Mouse (Mus musculus) embryonic facial prominence, embryonic 11.5 days (tissue): ENCODE measurements around the gene Fam213a. TPM values are rescaled to one million over a fixed set of nuclear protein-coding genes. Genes with fewer than 3 reads are reported as not detected.

Experiments used
- ATAC-seq: fragments of 200-750 bp; cut with Nextera tagmentation; replicated peaks from 2 replicates; pipeline ENCODE4 v1.8.0; 2017; ENCODE audit warnings: low read depth; ENCODE audit not compliant: insufficient number of reproducible peaks, low FRiP score, low TSS enrichment
- DNase-seq: peaks from one replicate; pipeline ENCODE4 v3.0.0-alpha.2; 2015; ENCODE audit warnings: low spot score
- H3K27ac ChIP-seq: fragments of 300-500 bp; sonication (generic); replicated peaks from 2 replicates; pipeline ENCODE4 v1.5.1; 2014; ENCODE audit warnings: mild to moderate bottlenecking, low read depth, low read length, control low read depth
- H3K27me3 ChIP-seq: fragments of 300-500 bp; sonication (generic); 2 replicates; pipeline ENCODE4 v1.6.1; 2014; ENCODE audit warnings: mild to moderate bottlenecking, low read length, moderate library complexity, mixed read lengths; ENCODE audit not compliant: control insufficient read depth, insufficient read depth
- H3K36me3 ChIP-seq: fragments of 300-500 bp; sonication (generic); replicated peaks from 2 replicates; pipeline ENCODE4 v1.6.1; 2014; ENCODE audit warnings: low read depth, mild to moderate bottlenecking, low read length, moderate library complexity, mixed read lengths; ENCODE audit not compliant: control insufficient read depth, insufficient read depth
- H3K4me1 ChIP-seq: fragments of 300-500 bp; sonication (generic); 2 replicates; pipeline ENCODE4 v1.6.1; 2014; ENCODE audit warnings: low read length, mixed read lengths; ENCODE audit not compliant: control insufficient read depth, insufficient read depth
- H3K4me2 ChIP-seq: fragments of 300-500 bp; sonication (generic); 2 replicates; pipeline ENCODE4 v1.6.1; 2014; ENCODE audit warnings: low read depth, mild to moderate bottlenecking, control low read depth, low read length, moderate library complexity
- H3K4me3 ChIP-seq: fragments of 300-500 bp; sonication (generic); 2 replicates; pipeline ENCODE4 v1.5.1; 2014; ENCODE audit warnings: low read depth, low read length, control low read depth
- H3K9ac ChIP-seq: fragments of 300-500 bp; sonication (generic); replicated peaks from 2 replicates; pipeline ENCODE4 v1.6.1; 2014; ENCODE audit warnings: mild to moderate bottlenecking, control low read depth, low read length
- H3K9me3 ChIP-seq: fragments of 300-500 bp; sonication (generic); replicated peaks from 2 replicates; pipeline ENCODE4 v1.6.1; 2016; ENCODE audit warnings: mild to moderate bottlenecking, low read length, inconsistent platforms, mixed read lengths; ENCODE audit not compliant: control insufficient read depth
- WGBS: fragments of 180-500 bp; shearing (Covaris S2); extraction: QIAGEN DNeasy Blood & Tissue Kit; methylation state at CpG from one replicate; pipeline ENCODE4 v1.1.7; 2014; 5-methylcytosine and 5-hydroxymethylcytosine counted together
- polyA plus RNA-seq: library from polyadenylated mRNA; unstranded; fragments of >200 nt; fragmentation: Nextera tagmentation; extraction: Ambion mirVana; gene quantifications from 2 replicates; pipeline ENCODE4 v1.2.1, GENCODE M21; 2014

Fam213a gene
- polyA plus RNA-seq, 1 experiment from 2014 or later, result 33.1 TPM

DNA sequence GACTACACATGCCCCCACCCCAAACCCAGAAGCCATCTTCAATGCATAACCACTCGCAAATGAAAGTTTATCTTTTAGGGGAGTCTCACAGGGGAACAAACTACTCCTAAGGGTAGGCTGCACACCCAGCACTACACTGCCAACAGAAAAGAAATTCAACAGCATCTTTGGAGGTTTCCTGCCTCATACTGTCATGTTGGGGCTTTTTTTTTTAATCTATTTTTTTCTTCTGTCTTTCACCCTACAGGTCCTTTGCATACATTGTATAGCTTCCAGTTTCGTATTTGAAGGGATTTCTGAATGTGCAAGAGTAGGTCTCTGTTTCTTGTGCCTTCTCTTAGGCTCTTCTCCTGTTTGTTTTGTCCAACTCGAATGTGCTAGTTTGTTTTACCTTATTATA is 61.3 kb downstream of the Fam213a start:
- no peak overlapping the region for H3K4me2 ChIP-seq
- no peaks in the 10 kb centered on the region for H3K27me3 ChIP-seq
- H3K27ac ChIP-seq, result no peak overlapping the region
- 60% methylated on average over 3 of the region's 3 CpGs for WGBS
- no peaks in the 10 kb centered on the region for H3K9me3 ChIP-seq
- peaks cover 11% of the 10 kb centered on the region; the same call in 1 of the 2 replicates for H3K4me1 ChIP-seq
- DNase-seq (no peak), ATAC-seq (no peak)
- no peak overlapping the region for H3K4me3 ChIP-seq
- no peak overlapping the region for H3K9ac ChIP-seq
- H3K36me3 ChIP-seq, result no peaks in the 10 kb centered on the region

DNA sequence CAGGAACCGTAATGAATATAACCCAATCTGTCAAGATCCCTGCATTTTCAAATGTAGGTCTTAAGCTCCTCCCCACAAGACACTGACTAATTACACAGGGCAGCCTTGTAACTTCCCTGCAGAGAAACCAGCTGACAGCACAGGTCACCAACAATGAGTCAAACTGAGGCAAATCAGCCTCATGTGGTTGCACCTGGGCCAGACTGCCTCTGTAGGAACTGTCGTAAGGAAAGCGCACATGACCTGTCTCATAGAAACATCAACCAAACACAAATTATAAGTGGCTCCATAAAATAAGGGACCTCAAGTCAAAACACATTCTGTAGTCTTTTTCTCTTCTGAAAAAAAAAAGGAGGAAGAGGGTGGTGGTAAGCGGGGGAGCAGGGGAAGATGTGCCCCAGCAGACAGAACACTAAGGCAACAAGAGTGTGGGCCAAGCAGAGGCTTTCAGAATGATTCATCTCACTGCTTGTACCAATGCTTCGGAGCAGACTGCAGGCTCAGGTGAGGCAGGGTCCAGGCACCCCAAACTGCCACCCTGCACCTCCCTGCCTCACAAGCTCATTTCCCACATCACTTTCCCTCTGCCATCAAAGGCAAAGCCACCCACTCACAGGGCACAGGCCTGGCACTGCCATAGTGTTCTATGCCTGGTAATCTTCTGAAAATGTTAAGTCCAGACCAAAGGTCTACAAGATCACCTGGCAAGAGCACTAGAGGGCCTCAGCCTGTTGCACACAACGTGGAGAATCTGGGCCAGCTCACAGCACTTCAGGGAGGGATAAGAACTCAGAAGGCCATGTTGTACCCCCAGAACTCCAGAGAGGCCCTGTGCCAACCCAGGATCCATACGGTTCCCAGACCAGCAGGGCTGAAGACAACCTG is 63.6 kb downstream of the Fam213a start:
- Histone ChIP-seq H3K9ac (no peak overlapping the region), H3K27me3 (no peaks in the 10 kb centered on the region), H3K27ac (no peak overlapping the region), H3K4me1 (no peaks in the 10 kb centered on the region), H3K4me3 (no peak overlapping the region), H3K9me3 (no peaks in the 10 kb centered on the region), H3K36me3 (no peaks in the 10 kb centered on the region), H3K4me2 (no peak overlapping the region)
- ATAC-seq, result no peak
- no peak for DNase-seq
- 77% methylated on average over 7 of the region's 7 CpGs for WGBS

DNA sequence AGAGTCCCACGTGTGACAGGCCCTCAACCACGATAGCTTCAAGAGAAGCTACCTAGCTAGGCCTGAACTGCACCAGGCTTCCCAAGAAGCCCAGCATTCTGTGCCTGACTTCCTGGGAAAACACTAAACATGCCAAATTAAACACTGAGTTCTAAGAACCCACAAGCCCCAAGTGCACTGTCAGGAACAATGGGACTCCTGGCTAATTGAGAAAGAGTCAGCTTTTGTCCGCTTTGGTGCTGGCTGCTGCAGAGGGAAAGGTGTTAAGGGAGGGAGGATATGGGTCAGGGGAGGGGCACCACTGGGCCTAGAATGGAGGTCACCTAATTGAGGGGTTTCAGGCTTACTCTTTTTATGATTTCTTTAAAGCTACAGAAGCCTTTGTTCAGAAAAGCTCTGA is 64.5 kb downstream of the Fam213a start:
- Histone ChIP-seq H3K36me3 (no peaks in the 10 kb centered on the region; the same call in 1 of the 2 replicates), H3K9ac (no peak overlapping the region), H3K27me3 (no peaks in the 10 kb centered on the region), H3K27ac (no peak overlapping the region), H3K4me1 (no peaks in the 10 kb centered on the region), H3K4me3 (no peak overlapping the region), H3K4me2 (no peak overlapping the region), H3K9me3 (no peaks in the 10 kb centered on the region)
- no peak for DNase-seq
- WGBS, result 60% methylated on average over 3 of the region's 3 CpGs
- no peak for ATAC-seq

DNA sequence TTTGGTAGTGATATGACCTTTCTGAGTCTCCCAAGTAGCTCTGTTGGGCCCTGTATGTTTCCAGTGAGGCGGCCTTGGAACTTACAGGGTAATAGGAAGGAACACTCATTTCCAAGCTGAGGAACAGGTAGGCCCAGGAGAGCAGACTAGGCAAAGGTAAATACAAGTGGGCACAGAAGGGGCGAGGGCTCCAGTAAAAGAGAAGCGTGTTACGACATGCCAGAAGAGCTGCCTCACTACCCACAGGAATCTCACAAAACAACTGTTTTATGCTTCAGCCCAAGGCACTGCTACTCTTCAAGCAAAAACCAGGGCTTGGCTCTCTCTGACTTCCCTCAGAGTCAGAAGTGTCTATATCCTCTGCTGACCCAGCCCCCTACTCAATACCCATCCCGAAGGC is 65.1 kb downstream of the Fam213a start:
- Histone ChIP-seq H3K9ac (no peak overlapping the region), H3K27me3 (no peaks in the 10 kb centered on the region), H3K27ac (peak overlapping the region; percentile 38; the same call in 1 of the 2 replicates), H3K4me3 (no peak overlapping the region), H3K4me1 (no peaks in the 10 kb centered on the region), H3K4me2 (no peak overlapping the region), H3K9me3 (no peaks in the 10 kb centered on the region), H3K36me3 (no peaks in the 10 kb centered on the region; the same call in 1 of the 2 replicates)
- DNase-seq, result no peak
- 86% methylated on average over 5 of the region's 5 CpGs for WGBS
- ATAC-seq, result no peak

DNA sequence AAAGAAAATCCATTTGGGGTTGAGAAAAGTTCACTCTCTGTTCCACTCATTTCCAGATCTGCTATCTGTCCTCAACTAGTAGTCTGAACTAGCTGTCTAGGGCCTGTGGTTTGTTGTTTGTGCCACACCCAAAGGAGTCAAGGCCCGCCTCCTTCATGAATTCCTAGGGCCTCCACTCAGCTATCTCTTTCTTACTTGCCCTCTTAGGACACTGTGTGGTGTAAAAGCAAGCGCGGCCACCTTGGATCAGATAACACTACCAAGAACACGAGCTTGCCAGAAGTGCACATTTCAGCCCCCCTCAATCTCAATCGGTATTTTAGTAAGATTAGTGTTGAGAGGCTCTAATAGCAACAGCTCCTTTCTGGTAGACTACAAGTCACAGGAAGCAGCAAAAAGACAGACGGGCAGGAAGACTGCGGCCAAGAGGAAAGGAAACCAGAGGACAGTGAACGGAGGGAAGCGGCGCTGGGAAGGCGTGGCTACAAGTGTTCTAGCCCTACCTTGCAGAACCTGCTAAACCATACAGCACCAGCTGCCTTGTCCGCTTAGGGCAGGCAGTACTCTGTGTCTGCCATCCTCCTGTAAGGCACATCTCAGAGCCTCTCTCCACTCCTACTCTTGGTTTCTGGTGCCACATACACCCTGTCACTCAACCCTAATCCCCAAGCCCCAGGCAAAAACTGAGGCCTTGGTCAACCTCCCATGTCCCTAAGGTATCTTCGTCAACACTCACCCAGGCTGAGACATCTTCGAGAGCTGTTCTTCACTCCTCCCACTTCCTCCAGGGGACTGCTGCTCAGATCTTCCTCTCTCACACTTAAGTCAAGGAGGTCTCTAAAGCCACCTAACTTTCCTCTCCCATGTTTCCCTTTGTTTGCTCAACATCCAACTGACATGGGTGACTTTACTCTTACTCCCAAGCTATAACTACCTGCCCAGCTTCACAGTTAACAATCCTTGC is 65.9 kb downstream of the Fam213a start:
- Histone ChIP-seq H3K9me3 (no peaks in the 10 kb centered on the region), H3K27me3 (no peaks in the 10 kb centered on the region), H3K4me1 (no peaks in the 10 kb centered on the region), H3K27ac (0 out of 2 replicates have a peak overlapping the region, but pooled peaks have one; percentile 38), H3K4me2 (no peak overlapping the region), H3K4me3 (no peak overlapping the region), H3K36me3 (no peaks in the 10 kb centered on the region; the same call in 1 of the 2 replicates), H3K9ac (no peak overlapping the region)
- WGBS, result 82% methylated on average over 14 of the region's 14 CpGs
- no peak for DNase-seq
- ATAC-seq, result peak; percentile 57; the same call in 1 of the 2 replicates

DNA sequence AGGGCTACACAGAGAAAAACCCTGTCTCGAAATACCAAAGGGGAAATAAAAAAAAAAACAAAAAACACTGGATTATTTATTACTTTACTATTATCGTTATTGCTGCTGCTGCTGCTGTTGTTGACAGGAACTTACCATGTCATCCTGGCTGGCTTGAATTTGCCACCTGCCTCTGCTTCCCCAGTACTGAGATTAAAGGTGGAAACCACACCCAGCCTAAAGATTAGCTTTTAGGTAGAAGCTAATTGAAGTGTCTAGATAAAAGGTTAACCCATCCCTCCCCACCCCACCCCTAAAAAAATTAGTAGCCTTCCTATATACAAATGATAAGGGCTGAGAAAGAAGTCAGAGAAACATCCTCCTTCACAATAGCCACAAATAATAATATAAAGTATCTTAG is 69.8 kb downstream of the Fam213a start:
- H3K4me3 ChIP-seq, result no peak overlapping the region
- H3K4me2 ChIP-seq, result no peak overlapping the region
- no peaks in the 10 kb centered on the region for H3K9me3 ChIP-seq
- H3K27me3 ChIP-seq, result no peaks in the 10 kb centered on the region
- WGBS, result 87% methylated on average over 2 of the region's 2 CpGs
- no peak overlapping the region for H3K9ac ChIP-seq
- no peak overlapping the region for H3K27ac ChIP-seq
- no peak for ATAC-seq
- DNase-seq, result no peak
- no peaks in the 10 kb centered on the region for H3K4me1 ChIP-seq
- no peaks in the 10 kb centered on the region; the same call in 1 of the 2 replicates for H3K36me3 ChIP-seq
